Mouse (Mus musculus) ES-E14 (cell line): Measurements from ENCODE around the gene Samm50. TPM values are rescaled to one million over a fixed set of nuclear protein-coding genes. Genes with fewer than 3 reads are reported as not detected.
"Not testable (repeated sequence)": the region's sequence is repeated elsewhere in the genome, so short reads cannot be mapped to it uniquely, and the experiment has no call there.

ENCODE experiments used
- DNase-seq: peaks from one replicate; pipeline ENCODE4 v3.0.0-alpha.2; 2013; ENCODE audit warnings: low read depth, low spot score
- H3K27ac ChIP-seq: 2 replicates; pipeline ENCODE4 v1.5.1; 2012; ENCODE audit warnings: low read depth, mild to moderate bottlenecking, low read length, moderate library complexity, mixed read lengths; ENCODE audit not compliant: poor library complexity, insufficient read depth, severe bottlenecking
- H3K36me3 ChIP-seq: 2 replicates; pipeline ENCODE4 v1.6.1; 2012; ENCODE audit warnings: mild to moderate bottlenecking, low read length, moderate library complexity, mixed read lengths; ENCODE audit not compliant: control insufficient read depth, poor library complexity, insufficient read depth, severe bottlenecking
- H3K4me1 ChIP-seq, 2 experiments: fragments of 150-350 bp in 1 of 2; sonication (generic) in 1 of 2; 2 replicates each; pipeline ENCODE4 v1.6.1; 2012; ENCODE audit warnings: low read length in 2 of 2, mild to moderate bottlenecking in 1 of 2, mixed read lengths in 1 of 2; ENCODE audit not compliant: control insufficient read depth in 2 of 2, insufficient read depth in 2 of 2, poor library complexity in 1 of 2
- H3K4me3 ChIP-seq, 2 experiments: fragments of 150-350 bp in 1 of 2; sonication (generic) in 1 of 2; 2 replicates each; pipeline ENCODE4 v1.5.1; 2012; ENCODE audit warnings: low read length in 2 of 2, low read depth in 1 of 2, mild to moderate bottlenecking in 1 of 2, mixed read lengths in 1 of 2; ENCODE audit not compliant: insufficient read depth in 1 of 2, poor library complexity in 1 of 2, severe bottlenecking in 1 of 2
- H3K9ac ChIP-seq: 2 replicates; pipeline ENCODE4 v1.6.1; 2012; ENCODE audit warnings: low read depth, mild to moderate bottlenecking, low read length, mixed read lengths; ENCODE audit not compliant: poor library complexity, insufficient read depth, severe bottlenecking
- H3K9me3 ChIP-seq: fragments of 150-350 bp; sonication (generic); 2 replicates; pipeline ENCODE4 v1.6.1; 2012; ENCODE audit warnings: low read depth, mild to moderate bottlenecking, low read length; ENCODE audit not compliant: control insufficient read depth, insufficient read depth
- CHD2 ChIP-seq: IDR thresholded peaks from 2 replicates; pipeline ENCODE4 v1.6.1; 2014; ENCODE audit warnings: mild to moderate bottlenecking, low read depth, low read length, inconsistent platforms
- HCFC1 ChIP-seq: IDR thresholded peaks from 2 replicates; pipeline ENCODE4 v1.6.1; 2012; ENCODE audit warnings: low read length, inconsistent platforms, borderline replicate concordance; ENCODE audit not compliant: insufficient read depth
- MAFK ChIP-seq: IDR thresholded peaks from 2 replicates; pipeline ENCODE4 v1.6.1; 2014; ENCODE audit warnings: mild to moderate bottlenecking, low read depth, low read length, inconsistent platforms; ENCODE audit not compliant: insufficient read depth
- ZC3H11A ChIP-seq: IDR thresholded peaks from 2 replicates; pipeline ENCODE4 v1.6.1; 2012; ENCODE audit warnings: low read depth, mild to moderate bottlenecking, inconsistent platforms, low read length, borderline replicate concordance
- ZNF384 ChIP-seq: IDR thresholded peaks from 2 replicates; pipeline ENCODE4 v1.6.1; 2012; ENCODE audit warnings: low read depth, low read length, inconsistent platforms
- in situ Hi-C, 2 experiments: fragments of 600-800 bp; cut with MboI; formaldehyde crosslinking; loops; one replicate each; pipeline ENCODE4 v1.15.1; 2025; ENCODE audit warnings: low sequenced_read_pairs in 2 of 2, inconsistent platforms in 1 of 2; ENCODE audit not compliant: unreplicated experiment in 2 of 2
- total RNA-seq: library from RNA; depleted of rRNA; stranded (reverse); fragments of 300-350 nt; gene quantifications from 2 replicates; pipeline ENCODE4 v1.2.3, GENCODE M21; 2012; rRNA removed

Gene Samm50
- 107 TPM in 2 replicates for total RNA-seq

DNA sequence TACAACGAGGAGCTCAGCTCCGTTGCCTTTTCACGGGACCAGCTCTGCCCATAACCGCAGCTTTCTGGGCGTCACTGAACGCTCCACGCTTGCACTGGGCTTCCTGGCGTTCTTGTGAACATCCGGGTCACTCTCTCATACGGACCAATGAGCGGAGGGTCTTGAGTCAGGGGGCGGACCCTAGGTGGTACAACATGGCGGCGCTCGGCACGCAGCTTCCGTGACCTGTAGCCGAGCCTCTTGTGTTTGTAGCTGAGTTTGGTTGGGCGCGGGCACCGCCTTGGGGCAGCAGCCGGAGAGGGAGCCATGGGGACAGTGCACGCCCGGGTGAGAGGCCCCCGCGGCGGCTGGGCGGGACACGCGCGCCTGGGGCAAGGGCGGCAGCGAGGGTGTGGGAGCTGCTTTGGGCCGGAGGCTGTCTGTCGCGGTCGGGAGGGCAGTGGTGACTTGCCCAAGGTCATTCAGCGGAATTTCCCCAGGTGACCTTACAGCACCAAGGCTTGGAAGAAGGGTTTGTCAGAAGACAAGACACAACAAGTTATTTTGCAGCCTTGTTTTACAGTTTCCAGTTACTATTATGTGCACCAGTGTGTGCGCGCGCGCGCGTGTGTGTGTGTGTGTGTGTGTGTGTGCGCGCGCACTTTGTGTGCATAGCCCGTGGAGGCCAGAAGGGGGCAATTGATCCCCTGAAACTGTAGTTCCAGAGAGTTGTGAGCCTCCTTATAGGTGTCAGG lies at the start of gene Samm50:
TSS of gene Samm50 (plus strand) at position 184 of the 734 bp plus-strand sequence.
- Histone ChIP-seq H3K9me3 (no peaks in the 10 kb centered on the region), H3K27ac (peak within 1 kb of the TSS; percentile 88), H3K36me3 (peaks cover 19% of the 10 kb centered on the region), H3K4me1 (peaks cover 7 to 25% of the 10 kb centered on the region in 2 experiments; a peak in 3 of 4 replicates), H3K9ac (peak within 1 kb of the TSS; percentile 91), H3K4me3 (peak within 1 kb of the TSS; percentile 82 to 87)
- peak; percentile 94 for DNase-seq
- in situ Hi-C loops: no loop called here
- TF ChIP-seq HCFC1 (peak; percentile 51; the same call in 1 of the 2 replicates), MAFK (no peak), CHD2 (no peak), ZC3H11A (no peak), ZNF384 (no peak)

GRCm38 (mm10) chr15:84156158-84156557 lies 35.9 kb upstream of the Samm50 start:
- TF ChIP-seq MAFK: no peak
- TF ChIP-seq ZNF384: no peak
- no peak for TF ChIP-seq ZC3H11A
- TF ChIP-seq CHD2: no peak
- TF ChIP-seq HCFC1: no peak
- Histone ChIP-seq H3K4me1 (peaks cover 0 to 2% of the 10 kb centered on the region in 2 experiments; a peak in 1 of 4 replicates), H3K9me3 (no peaks in the 10 kb centered on the region), H3K36me3 (no peaks in the 10 kb centered on the region), H3K4me3 (no peak overlapping the region), H3K9ac (no peak overlapping the region), H3K27ac (no peak overlapping the region)
- in situ Hi-C loops: no loop called here
- no peak for DNase-seq

DNA sequence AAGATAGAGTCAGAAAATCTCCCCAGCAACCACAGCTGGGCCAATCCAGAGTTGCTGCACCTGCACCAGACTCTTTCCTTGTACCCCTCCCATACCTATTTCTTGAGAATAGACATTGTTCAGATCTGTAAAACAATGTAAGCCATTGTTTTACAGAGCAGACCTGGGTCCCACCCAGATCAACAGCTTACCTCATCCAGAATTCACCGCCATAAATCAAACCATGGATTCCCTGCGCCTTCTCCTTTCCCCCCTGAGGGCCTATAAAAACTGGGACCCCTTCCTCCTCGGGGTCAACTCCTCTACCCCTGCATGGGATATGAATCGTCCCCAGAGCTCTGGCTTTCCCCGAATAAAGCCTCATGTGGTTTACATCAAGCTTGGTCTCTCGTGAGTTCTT lies 34.5 kb upstream of the Samm50 start:
- H3K9ac ChIP-seq, H3K27ac ChIP-seq, H3K36me3 ChIP-seq, in situ Hi-C loops, H3K4me1 ChIP-seq, H3K9me3 ChIP-seq, DNase-seq, H3K4me3 ChIP-seq: not testable (repeated sequence)

GRCm38 (mm10) chr15:84161871-84162270 lies 30.2 kb upstream of the Samm50 start:
- Histone ChIP-seq H3K36me3 (no peaks in the 10 kb centered on the region), H3K4me3 (no peak overlapping the region), H3K9me3 (no peaks in the 10 kb centered on the region), H3K27ac (no peak overlapping the region), H3K4me1 (peaks cover 0 to 2% of the 10 kb centered on the region in 2 experiments; a peak in 1 of 4 replicates), H3K9ac (no peak overlapping the region)
- in situ Hi-C loops: no loop called here
- TF ChIP-seq MAFK (no peak), ZC3H11A (no peak), HCFC1 (no peak), CHD2 (no peak), ZNF384 (no peak)
- no peak for DNase-seq

DNA sequence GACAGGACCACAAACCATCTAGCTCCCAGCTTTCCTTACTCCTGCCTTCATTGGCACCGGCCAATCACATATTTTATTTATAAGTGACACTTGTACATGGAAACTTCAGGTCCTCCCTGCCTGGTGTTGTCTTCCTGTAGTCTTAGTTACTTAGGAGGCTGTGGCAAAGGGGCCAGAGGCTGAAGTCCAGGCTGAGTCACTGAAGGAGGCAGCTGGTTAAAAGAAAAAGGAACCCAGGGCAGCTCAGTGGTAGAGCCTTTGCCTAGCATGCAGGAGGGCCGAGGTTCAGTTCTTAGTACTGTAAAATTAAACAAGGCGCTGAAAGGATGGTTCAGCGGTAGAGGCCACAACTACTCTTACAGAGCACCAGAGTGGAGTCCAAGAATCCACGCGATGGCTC lies 25.2 kb upstream of the Samm50 start:
- H3K4me3 ChIP-seq: no peak overlapping the region
- no peak overlapping the region for H3K27ac ChIP-seq
- TF ChIP-seq HCFC1 (no peak), ZC3H11A (no peak), MAFK (no peak), ZNF384 (no peak), CHD2 (no peak)
- no peaks in the 10 kb centered on the region for H3K9me3 ChIP-seq
- H3K9ac ChIP-seq: no peak overlapping the region
- in situ Hi-C loops: no loop called here
- H3K36me3 ChIP-seq: no peaks in the 10 kb centered on the region
- DNase-seq: no peak
- H3K4me1 ChIP-seq: peaks cover 2 to 12% of the 10 kb centered on the region in 2 experiments; a peak in 2 of 4 replicates
